Mouse (Mus musculus): ENCODE measurements around the gene A830031A19Rik. TPM values are rescaled to one million over a fixed set of nuclear protein-coding genes. Genes with fewer than 3 reads are reported as not detected.

Gene A830031A19Rik
- total RNA-seq (2021): 1 to 10 TPM in 1 of 2 experiments, under 1 TPM in 1; 0.82 to 1.4 TPM
- long read RNA-seq, experiment 1, partial matches to known transcripts: 0 of 3 reads
- long read RNA-seq, experiment 1, other reads (novel, unspliced or antisense): 3 of 3 reads
- long read RNA-seq, experiment 2: 0 reads

DNA sequence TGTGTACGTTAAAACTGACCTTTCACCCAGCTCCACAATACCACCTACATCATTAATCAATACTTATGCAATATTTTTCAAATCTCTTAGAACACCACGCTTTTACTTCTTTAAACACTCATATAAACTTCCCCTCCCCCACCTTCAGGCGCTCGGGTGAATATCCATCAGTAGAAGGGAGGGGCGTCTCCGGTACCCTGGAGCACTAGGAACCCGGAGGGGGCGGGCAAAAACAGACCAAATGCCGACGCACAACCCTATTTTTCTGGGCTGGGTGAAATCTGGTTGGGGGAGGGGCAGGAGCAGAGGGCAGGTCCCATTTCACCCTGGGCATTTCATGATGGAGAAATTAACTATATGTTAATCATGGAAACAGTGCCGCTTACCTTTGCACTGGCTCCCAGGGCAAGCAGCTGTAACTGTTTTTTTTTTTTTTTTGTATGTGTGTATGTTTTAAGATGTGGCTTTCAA is at the start of gene A830031A19Rik:
Gene A830031A19Rik, minus strand, starts transcription at position 421 of the 471 bp plus-strand sequence.
- peak within 1 kb of the TSS; percentile 75 for H3K4me3 ChIP-seq
- no peak for TF ChIP-seq CTCF (IDR thresholded peaks at IDR 0.05)
- peak within 1 kb of the TSS; percentile 97 for H3K27ac ChIP-seq
- DNase-seq (ENCODE audit: extremely low spot score in 1 of 2, low spot score in 2 of 2): no peak
- intact Hi-C loops (cut with DNase I): loop anchor here (5.0 to 10.0 kb wide), 3 partner anchors 1640 to 1998 kb away; no protein-coding TSS in a partner anchor

DNA sequence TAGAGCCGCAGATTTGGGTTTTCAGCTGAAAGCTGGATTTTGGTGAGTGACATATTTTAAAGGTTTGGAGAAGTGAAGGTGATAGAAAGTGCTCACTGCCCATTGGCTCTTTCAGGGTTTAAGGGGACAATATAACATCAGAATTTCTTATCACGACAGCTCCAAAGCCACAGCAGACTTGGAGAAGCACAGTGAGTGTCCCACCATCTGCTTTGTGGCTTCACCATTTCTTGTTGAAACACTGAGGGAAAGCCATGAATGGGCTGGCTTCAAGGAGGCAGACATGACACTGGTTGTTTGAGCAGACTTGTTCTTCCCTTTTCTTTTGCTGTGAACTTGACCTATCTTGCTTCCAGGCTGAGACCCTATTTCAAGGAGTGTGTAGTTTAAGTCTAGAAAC is 49.1 kb upstream of the A830031A19Rik start:
- DNase-seq (ENCODE audit: extremely low spot score in 1 of 2, low spot score in 2 of 2): no peak
- intact Hi-C loops (cut with DNase I): no loop called here
- no peak for TF ChIP-seq CTCF (IDR thresholded peaks at IDR 0.05)
- Histone ChIP-seq H3K4me3 (no peak overlapping the region), H3K27ac (peak overlapping the region; percentile 42; the same call in 1 of the 2 replicates)

GRCm38 (mm10) chr11:24122899-24123298 is 48.0 kb upstream of the A830031A19Rik start:
- Histone ChIP-seq H3K27ac (peak overlapping the region; percentile 73), H3K4me3 (no peak overlapping the region)
- TF ChIP-seq CTCF (IDR thresholded peaks at IDR 0.05): no peak
- DNase-seq (ENCODE audit: extremely low spot score in 1 of 2, low spot score in 2 of 2): no peak
- intact Hi-C loops (cut with DNase I): no loop called here

DNA sequence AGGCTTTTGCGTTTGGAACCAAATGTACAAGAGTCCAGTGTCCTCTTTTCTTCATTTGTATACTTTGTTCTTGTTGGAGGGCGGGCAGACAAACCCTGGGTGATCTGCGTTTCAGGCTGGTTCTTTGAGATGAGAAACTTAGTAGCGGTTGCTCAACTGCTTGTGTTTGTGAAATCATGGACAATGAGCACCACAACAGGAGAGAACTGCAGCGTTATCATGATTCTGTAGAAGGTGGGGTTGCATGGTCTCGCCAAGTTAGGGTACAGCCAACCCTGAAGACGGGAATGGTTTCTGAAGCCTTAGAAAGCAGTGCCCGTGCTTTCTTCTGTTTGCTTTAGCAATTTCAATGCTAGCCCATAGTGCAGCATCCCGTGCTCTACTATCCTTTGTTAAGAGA is 46.3 kb upstream of the A830031A19Rik start:
- no peak for DNase-seq (ENCODE audit: extremely low spot score in 1 of 2, low spot score in 2 of 2)
- TF ChIP-seq CTCF (IDR thresholded peaks at IDR 0.05): no peak
- intact Hi-C loops (cut with DNase I): no loop called here
- Histone ChIP-seq H3K4me3 (no peak overlapping the region), H3K27ac (peak overlapping the region; percentile 73)

DNA sequence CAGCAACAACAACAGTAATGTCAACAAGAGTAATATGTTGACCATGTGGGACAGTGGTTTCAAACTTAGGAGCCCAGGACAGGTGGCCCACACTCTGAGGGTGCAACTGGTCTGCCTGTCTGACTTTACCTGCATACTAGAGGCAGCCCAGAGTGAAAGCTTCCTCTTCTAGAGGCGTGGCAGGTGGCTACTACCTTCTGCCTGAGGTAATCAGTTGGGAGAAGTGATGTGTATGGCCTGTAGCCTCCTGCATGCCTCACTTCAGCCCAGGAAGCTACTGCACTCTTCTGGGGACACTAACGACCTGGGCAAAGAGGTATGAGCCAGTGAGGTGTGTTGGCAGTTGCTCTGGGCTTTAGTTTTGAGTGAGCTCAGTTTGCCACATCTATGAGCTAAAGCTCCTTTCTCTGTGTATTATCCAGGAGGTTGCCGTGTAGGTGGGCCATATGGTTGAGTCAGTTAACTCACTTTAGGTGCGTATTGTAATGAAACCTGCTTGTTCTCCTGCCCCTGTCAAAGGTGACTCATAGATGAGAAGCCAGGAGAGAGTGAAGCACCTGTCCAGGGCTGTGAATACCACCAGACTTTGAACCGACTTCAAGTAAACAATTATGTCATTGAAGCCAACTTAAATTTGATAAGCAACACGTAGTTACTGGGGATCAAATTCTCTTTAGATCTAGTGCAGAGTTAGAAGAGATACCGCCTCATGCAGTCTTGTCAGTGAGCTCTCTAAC is 41.9 kb upstream of the A830031A19Rik start:
- intact Hi-C loops (cut with DNase I): no loop called here
- no peak for DNase-seq (ENCODE audit: extremely low spot score in 1 of 2, low spot score in 2 of 2)
- H3K4me3 ChIP-seq: no peak overlapping the region
- peak overlapping the region; percentile 24; the same call in 1 of the 2 replicates for H3K27ac ChIP-seq
- TF ChIP-seq CTCF (IDR thresholded peaks at IDR 0.05): no peak

DNA sequence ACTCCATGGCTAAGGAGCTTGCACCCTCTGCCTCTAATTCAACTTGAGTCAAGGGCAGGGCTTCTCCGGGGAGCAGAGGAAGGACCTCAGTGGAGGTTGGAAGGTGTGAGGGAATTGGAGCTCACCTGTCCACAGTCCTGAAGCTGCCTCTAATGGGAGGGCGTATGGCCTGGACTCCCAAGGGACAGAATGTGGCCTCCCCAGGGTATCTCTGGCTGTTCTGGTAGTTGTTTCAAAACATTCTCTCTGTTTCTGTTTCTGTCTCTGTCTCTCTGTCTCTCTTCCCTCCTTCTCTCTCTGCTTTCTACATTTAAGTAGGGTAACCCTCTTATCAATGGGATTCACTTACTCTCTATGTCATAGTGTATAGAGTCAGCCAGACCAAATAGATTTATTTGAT is 41.2 kb upstream of the A830031A19Rik start:
- no peak overlapping the region for H3K4me3 ChIP-seq
- no peak for TF ChIP-seq CTCF (IDR thresholded peaks at IDR 0.05)
- no peak for DNase-seq (ENCODE audit: extremely low spot score in 1 of 2, low spot score in 2 of 2)
- intact Hi-C loops (cut with DNase I): no loop called here
- H3K27ac ChIP-seq: no peak overlapping the region; the same call in 1 of the 2 replicates

GRCm38 (mm10) chr11:24115017-24115752 is 40.3 kb upstream of the A830031A19Rik start:
- no peak for TF ChIP-seq CTCF (IDR thresholded peaks at IDR 0.05)
- no peak overlapping the region for H3K4me3 ChIP-seq
- H3K27ac ChIP-seq: peak overlapping the region; percentile 1; the same call in 1 of the 2 replicates
- intact Hi-C loops (cut with DNase I): no loop called here
- no peak for DNase-seq (ENCODE audit: extremely low spot score in 1 of 2, low spot score in 2 of 2)

DNA sequence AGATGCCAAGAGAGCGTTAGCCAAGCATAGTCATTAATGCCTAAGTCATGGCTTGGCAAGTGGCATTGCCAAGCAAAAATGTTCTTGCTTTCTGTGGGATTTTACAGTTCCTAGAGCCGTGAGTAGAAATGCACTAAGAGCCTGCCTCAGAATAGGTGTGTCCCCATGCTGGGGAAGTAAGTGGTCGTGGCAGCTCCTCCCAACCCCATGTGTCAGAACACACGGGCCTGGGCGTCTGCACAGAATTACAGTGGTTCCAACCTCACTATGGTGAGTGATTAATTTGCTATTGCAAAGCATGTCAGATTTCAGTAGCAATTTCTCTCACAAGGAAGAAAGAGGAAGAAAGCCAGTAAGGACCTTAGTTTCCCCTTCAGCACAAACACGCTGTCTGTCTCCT is 36.9 kb upstream of the A830031A19Rik start:
- no peak for TF ChIP-seq CTCF (IDR thresholded peaks at IDR 0.05)
- no peak for DNase-seq (ENCODE audit: extremely low spot score in 1 of 2, low spot score in 2 of 2)
- H3K4me3 ChIP-seq: no peak overlapping the region
- peak overlapping the region; percentile 34; the same call in 1 of the 2 replicates for H3K27ac ChIP-seq
- intact Hi-C loops (cut with DNase I): no loop called here

DNA sequence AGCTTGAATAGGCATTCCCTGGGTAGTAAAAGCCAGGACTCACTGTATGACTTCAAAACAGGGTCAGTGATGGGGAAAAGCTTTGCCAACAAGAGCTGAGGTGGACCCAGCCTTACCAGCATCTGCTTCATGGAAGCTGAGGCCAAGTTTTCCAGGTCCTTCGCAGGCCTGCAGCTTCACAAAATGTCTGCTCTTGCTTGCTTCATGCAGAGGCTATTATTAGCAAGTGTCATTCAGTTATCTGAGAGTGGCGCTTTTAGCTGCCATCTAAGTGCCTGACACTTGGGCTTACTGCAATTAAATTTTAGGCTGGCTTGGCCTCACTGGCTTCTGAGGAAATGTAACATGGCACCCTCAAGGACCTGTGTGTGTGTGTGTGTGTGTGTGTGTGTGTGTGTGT is 35.3 kb upstream of the A830031A19Rik start:
- no peak for DNase-seq (ENCODE audit: extremely low spot score in 1 of 2, low spot score in 2 of 2)

DNA sequence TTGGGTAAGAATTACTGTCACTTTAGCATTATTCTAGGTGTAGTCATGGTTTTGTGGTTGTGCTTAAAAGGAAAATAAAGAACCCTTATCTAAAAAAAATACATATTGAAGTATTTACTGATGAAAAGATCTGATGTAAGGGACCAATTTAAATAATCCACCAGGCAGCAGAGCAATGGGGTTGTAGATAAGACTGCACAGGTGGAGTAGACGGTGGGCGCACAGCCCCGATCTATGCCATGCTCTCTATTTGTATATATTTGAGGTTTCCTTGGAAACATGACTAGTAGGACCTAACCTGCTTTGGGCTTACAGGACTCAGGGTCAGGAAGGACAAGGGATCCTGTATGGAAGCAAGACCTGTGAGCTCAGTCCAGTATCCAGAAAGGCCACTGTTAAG is 34.5 kb upstream of the A830031A19Rik start:
- intact Hi-C loops (cut with DNase I): no loop called here
- no peak overlapping the region for H3K4me3 ChIP-seq
- H3K27ac ChIP-seq: peak overlapping the region; percentile 19; the same call in 1 of the 2 replicates
- TF ChIP-seq CTCF (IDR thresholded peaks at IDR 0.05): no peak
- DNase-seq (ENCODE audit: extremely low spot score in 1 of 2, low spot score in 2 of 2): no peak

More for the DNA sequence above, 35.3 kb upstream of the A830031A19Rik start:
- no peak for TF ChIP-seq CTCF (IDR thresholded peaks at IDR 0.05)
- Histone ChIP-seq H3K27ac (peak overlapping the region; percentile 38; the same call in 1 of the 2 replicates), H3K4me3 (no peak overlapping the region)
- intact Hi-C loops (cut with DNase I): no loop called here

DNA sequence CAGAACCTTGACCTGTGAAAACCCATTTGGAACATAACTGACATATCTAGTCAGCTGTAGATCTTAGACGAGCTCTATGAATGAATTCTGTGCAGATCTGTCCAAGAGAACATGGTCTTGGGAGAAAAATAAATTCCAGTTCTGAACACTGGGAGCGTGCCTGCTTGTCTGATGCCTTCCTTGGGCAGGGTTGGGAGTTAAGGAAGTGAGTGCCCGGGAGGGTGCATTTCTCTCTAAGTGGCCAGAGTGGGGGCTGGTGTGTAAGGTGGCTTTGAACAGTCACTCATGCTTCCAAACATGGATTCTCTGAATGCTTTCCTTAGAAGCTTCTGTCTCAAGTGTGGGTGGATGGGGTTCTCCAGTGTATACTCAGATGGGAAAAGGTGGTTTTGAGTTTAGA is 34.1 kb upstream of the A830031A19Rik start:
- intact Hi-C loops (cut with DNase I): no loop called here
- Histone ChIP-seq H3K4me3 (no peak overlapping the region), H3K27ac (no peak overlapping the region; the same call in 1 of the 2 replicates)
- TF ChIP-seq CTCF (IDR thresholded peaks at IDR 0.05): peak; percentile 11; the same call in 1 of the 2 replicates
- no peak for DNase-seq (ENCODE audit: extremely low spot score in 1 of 2, low spot score in 2 of 2)

DNA sequence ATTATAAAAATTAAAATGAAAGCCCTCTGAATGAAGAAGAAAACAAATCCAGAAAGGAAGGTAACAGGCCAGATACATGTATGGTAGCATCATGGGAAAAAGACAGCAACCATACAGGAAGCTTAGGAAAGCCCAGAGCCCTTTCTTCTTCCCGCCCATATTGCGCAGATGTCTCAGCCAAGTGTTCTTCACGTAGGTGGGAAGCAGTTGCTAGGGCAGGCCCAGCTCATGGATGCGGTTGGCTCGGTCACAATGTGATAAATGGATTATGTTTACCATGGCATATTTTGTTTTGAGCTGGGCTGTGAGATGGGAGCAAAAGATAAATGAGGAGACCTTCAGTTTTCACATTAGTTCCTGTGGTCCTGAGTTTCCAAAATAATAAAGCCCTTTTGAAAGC is 32.6 kb upstream of the A830031A19Rik start:
- no peak for TF ChIP-seq CTCF (IDR thresholded peaks at IDR 0.05)
- intact Hi-C loops (cut with DNase I): no loop called here
- DNase-seq (ENCODE audit: extremely low spot score in 1 of 2, low spot score in 2 of 2): no peak
- H3K4me3 ChIP-seq: no peak overlapping the region
- H3K27ac ChIP-seq: peak overlapping the region; percentile 64; the same call in 1 of the 2 replicates
